Mouse (Mus musculus): ENCODE measurements around the gene G6pc3.
A peak's percentile ranks its signal among the peaks of the same experiment; 100 is the strongest.
"Not testable (repeated sequence)": the region's sequence is repeated elsewhere in the genome, so short reads cannot be mapped to it uniquely, and the experiment has no call there.

The G6pc3 gene

GRCm38 (mm10) chr11:102189461-102190436, at the start of gene G6pc3:
Gene G6pc3 (plus strand): TSS chr11:102189620.
- peak; percentile 93 for DNase-seq (ENCODE audit: low spot score in 2 of 2)

- peak; percentile 25 to 42 for DNase-seq (ENCODE audit: low spot score in 2 of 2)
Measured at GRCm38 (mm10) chr11:102140508-102140907, 48.9 kb upstream of the G6pc3 start.

GRCm38 (mm10) chr11:102142355-102142754, 47.1 kb upstream of the G6pc3 start:
- DNase-seq (ENCODE audit: low spot score in 2 of 2): no peak

- no peak for DNase-seq (ENCODE audit: low spot score in 2 of 2)
Measured at GRCm38 (mm10) chr11:102144957-102145470, 44.4 kb upstream of the G6pc3 start.

GRCm38 (mm10) chr11:102145471-102146001, 43.9 kb upstream of the G6pc3 start, which contains the start of gene Nags:
Gene Nags (plus strand): TSS chr11:102145513.
- DNase-seq (ENCODE audit: low spot score in 2 of 2): no peak

GRCm38 (mm10) chr11:102146005-102146404, 43.4 kb upstream of the G6pc3 start:
- DNase-seq (ENCODE audit: low spot score in 2 of 2): no peak

- DNase-seq (ENCODE audit: low spot score in 2 of 2): no peak
Measured at GRCm38 (mm10) chr11:102146531-102146930, 42.9 kb upstream of the G6pc3 start.

- no peak for DNase-seq (ENCODE audit: low spot score in 2 of 2)
Measured at GRCm38 (mm10) chr11:102147213-102147989, 42.0 kb upstream of the G6pc3 start.

- DNase-seq (ENCODE audit: low spot score in 2 of 2): peak; percentile 87 to 93
Measured at GRCm38 (mm10) chr11:102156039-102156785, 33.2 kb upstream of the G6pc3 start, which contains the start of gene Tmem101. Gene Tmem101 (minus strand): TSS chr11:102156404.

- no peak for DNase-seq (ENCODE audit: low spot score in 2 of 2)
Measured at GRCm38 (mm10) chr11:102156786-102157089, 32.7 kb upstream of the G6pc3 start.

- not testable (repeated sequence) for DNase-seq (ENCODE audit: low spot score in 2 of 2)
Measured at GRCm38 (mm10) chr11:102158024-102158423, 31.4 kb upstream of the G6pc3 start.

GRCm38 (mm10) chr11:102159781-102160180, 29.6 kb upstream of the G6pc3 start:
- no peak for DNase-seq (ENCODE audit: low spot score in 2 of 2)

- no peak for DNase-seq (ENCODE audit: low spot score in 2 of 2)
Measured at GRCm38 (mm10) chr11:102165971-102166722, 23.3 kb upstream of the G6pc3 start.

- no peak for DNase-seq (ENCODE audit: low spot score in 2 of 2)
Measured at GRCm38 (mm10) chr11:102167539-102167938, 21.9 kb upstream of the G6pc3 start.

GRCm38 (mm10) chr11:102168689-102169088, 20.7 kb upstream of the G6pc3 start:
- no peak for DNase-seq (ENCODE audit: low spot score in 2 of 2)

- DNase-seq (ENCODE audit: low spot score in 2 of 2): no peak
Measured at GRCm38 (mm10) chr11:102179836-102180235, 9.6 kb upstream of the G6pc3 start.

GRCm38 (mm10) chr11:102184253-102184645, 5.2 kb upstream of the G6pc3 start:
- DNase-seq (ENCODE audit: low spot score in 2 of 2): no peak

GRCm38 (mm10) chr11:102184646-102185495, 4.5 kb upstream of the G6pc3 start, which contains the start of gene Lsm12:
Gene Lsm12 (minus strand): TSS chr11:102185296.
- peak; percentile 89 to 93 for DNase-seq (ENCODE audit: low spot score in 2 of 2)

- DNase-seq (ENCODE audit: low spot score in 2 of 2): no peak
Measured at GRCm38 (mm10) chr11:102185677-102186076, 3.7 kb upstream of the G6pc3 start.

Measured in heart, adult 9 months (tissue).